Mouse (Mus musculus): ENCODE data around the gene Auh.

The Auh gene

DNA sequence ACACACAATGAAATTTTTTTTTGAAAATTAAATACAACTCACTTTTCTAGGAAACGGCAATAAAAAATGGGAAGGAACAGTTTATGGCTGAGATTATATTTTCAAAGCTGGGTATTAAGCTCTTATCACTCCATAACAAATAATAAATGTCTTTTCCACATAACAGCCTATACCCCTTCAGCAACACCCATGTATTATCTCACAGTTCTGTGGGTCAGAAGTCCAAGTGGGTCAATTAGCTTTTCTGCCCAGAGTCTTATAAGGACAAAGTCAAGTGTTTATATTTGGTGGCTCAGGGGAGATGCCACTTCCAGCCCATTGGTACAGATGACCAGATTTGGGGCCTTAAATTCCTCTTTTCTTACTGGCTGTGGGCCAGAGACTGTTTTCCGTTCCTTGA lies 129.4 kb downstream of the Auh start:
- DNase-seq (ENCODE audit: low spot score) = no peak

DNA sequence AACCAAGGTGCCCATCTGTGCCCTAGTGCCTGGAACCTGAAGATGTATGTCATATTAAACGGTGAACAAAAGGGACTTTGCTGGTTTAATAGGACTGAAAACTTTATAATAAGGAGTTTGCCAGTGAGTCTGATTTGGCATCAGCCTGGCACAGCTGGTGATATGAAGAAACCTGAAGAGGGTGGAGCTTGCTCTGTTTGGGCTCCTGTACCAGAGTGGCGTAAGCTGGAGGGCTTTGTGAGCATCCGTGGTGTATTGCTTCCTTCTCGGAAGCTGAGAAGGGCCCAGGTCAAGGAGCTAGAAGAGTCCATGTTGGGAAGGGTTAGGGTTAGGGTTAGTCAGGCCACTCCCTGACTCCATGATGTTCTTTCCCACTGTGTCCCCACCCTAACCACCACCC lies 135.2 kb downstream of the Auh start:
- no peak for DNase-seq (ENCODE audit: low spot score)

GRCm38 (mm10) chr13:52793434-52793989 lies 136.0 kb downstream of the Auh start:
- DNase-seq (ENCODE audit: low spot score) = no peak

- DNase-seq (ENCODE audit: low spot score) = no peak
Measured at GRCm38 (mm10) chr13:52792242-52792844, 137.1 kb downstream of the Auh start.

GRCm38 (mm10) chr13:52790894-52791293 lies 138.6 kb downstream of the Auh start:
- no peak for DNase-seq (ENCODE audit: low spot score)
